Mouse (Mus musculus): ENCODE results near the gene Clec2d.

- no peak for TF ChIP-seq CTCF (IDR thresholded peaks at IDR 0.05; ENCODE audit: control insufficient read depth, insufficient read depth, insufficient replicate concordance, low read depth, low read length)
- TF ChIP-seq POLR2A (IDR thresholded peaks at IDR 0.05; ENCODE audit: control insufficient read depth, low read depth, low read length) = no peak
Measured at GRCm38 (mm10) chr6:129209785-129210446, 29.5 kb downstream of the Clec2d start.
